9 mouse cellular contexts compared by ENCODE assay signal in the genomic region with DNA sequence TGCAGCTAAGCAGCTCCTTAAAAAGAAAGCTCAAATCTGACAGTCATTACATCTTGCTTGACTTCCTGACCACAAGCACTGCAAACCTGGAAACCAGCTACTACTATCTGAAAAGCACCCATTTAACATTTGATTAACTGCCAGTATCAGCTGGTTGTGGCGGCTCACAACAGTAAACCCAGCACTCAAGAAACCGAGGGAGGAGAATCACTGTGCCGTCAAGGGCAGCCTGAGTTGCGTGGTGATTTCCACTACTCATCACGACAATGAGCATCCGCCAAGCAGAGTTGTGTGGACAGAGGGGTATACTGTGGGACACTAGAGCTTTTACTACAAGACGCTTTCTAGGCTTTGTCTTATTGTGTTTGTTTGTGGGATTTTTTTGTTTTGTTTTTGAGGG. TPM values are rescaled to one million over a fixed set of nuclear protein-coding genes. Genes with fewer than 3 reads are reported as not detected.
DNase-seq lines count a peak whose midpoint lies in the region; ATAC-seq and TF ChIP-seq lines count a peak whose summit lies in the region.
"Had no signal": no experiment of that assay in that cellular context is flagged by ENCODE, and none has a peak within 500 bp of the region (broad histone marks: within the 10 kb centered on the region; RNA-seq: fewer than 3 reads in every experiment).

No protein-coding gene starts in this region.

- WGBS in liver, embryonic 11.5 days: 29% methylated on average over 7 of the region's 7 CpGs
- WGBS in thymus, adult 2 months: 18% methylated on average over 7 of the region's 7 CpGs
- WGBS in hindbrain, postnatal 0 days: 55% methylated on average over 7 of the region's 7 CpGs

- H3K27me3 ChIP-seq in liver, embryonic 11.5 days (replicated peaks; ENCODE audit: control insufficient read depth, insufficient read depth, low read length): no peaks in the 10 kb centered on the region
- H3K27me3 ChIP-seq in thymus, adult 2 months (ENCODE audit: control insufficient read depth, insufficient read depth, low read length): no peaks in the 10 kb centered on the region
- no peaks in the 10 kb centered on the region for H3K27me3 ChIP-seq in hindbrain, postnatal 0 days (ENCODE audit: insufficient read depth, low read length)
- H3K27me3 ChIP-seq: hindbrain, embryonic 15.5 days had no signal

- TF ChIP-seq POLR2A in thymus, adult 2 months (IDR thresholded peaks at IDR 0.05; ENCODE audit: control insufficient read depth, extremely low read depth, insufficient read depth, low read length, poor library complexity): no peak

- no peak overlapping the region for H3K4me3 ChIP-seq in liver, embryonic 11.5 days (ENCODE audit: low read depth, low read length)
- no peak overlapping the region for H3K4me3 ChIP-seq in thymus, adult 2 months (ENCODE audit: control insufficient read depth, insufficient read depth, low read length)
- H3K4me3 ChIP-seq in hindbrain, postnatal 0 days (ENCODE audit: low read length): no peak overlapping the region
- H3K4me3 ChIP-seq: hindbrain, embryonic 15.5 days had no signal

- no peak overlapping the region for H3K9ac ChIP-seq in liver, embryonic 11.5 days (ENCODE audit: low read depth, low read length)
- H3K9ac ChIP-seq in hindbrain, postnatal 0 days (replicated peaks; ENCODE audit: low read length): no peak overlapping the region
- H3K9ac ChIP-seq: hindbrain, embryonic 15.5 days had no signal

- no peak for DNase-seq in liver, embryonic 11.5 days (ENCODE audit: low spot score)
- DNase-seq in liver: no peak
- DNase-seq in T-cell, adult 2 months (ENCODE audit: low spot score): peak; percentile 61
- DNase-seq in natural killer cell, adult 2 months (ENCODE audit: low spot score in 2 of 2): peak; percentile 26 to 37
- no peak for DNase-seq in thymus, adult 2 months
- DNase-seq in hindbrain, postnatal 0 days (ENCODE audit: low spot score): no peak
- DNase-seq: thymus, postnatal 25 days had no signal

- peak overlapping the region; percentile 31; the same call in 1 of the 2 replicates for H3K4me2 ChIP-seq in liver, embryonic 11.5 days
- H3K4me2 ChIP-seq in hindbrain, postnatal 0 days (ENCODE audit: low read depth, low read length): no peak overlapping the region
- H3K4me2 ChIP-seq: hindbrain, embryonic 15.5 days had no signal

- no peaks in the 10 kb centered on the region for H3K36me3 ChIP-seq in liver, embryonic 11.5 days (ENCODE audit: control insufficient read depth, insufficient read depth, low read length)
- H3K36me3 ChIP-seq in thymus, adult 2 months (ENCODE audit: control insufficient read depth, insufficient read depth, low read length): peaks cover 10% of the 10 kb centered on the region; the same call in 1 of the 2 replicates
- H3K36me3 ChIP-seq in hindbrain, postnatal 0 days (ENCODE audit: insufficient read depth, low read length): no peaks in the 10 kb centered on the region
- H3K36me3 ChIP-seq: hindbrain, embryonic 15.5 days had no signal

- no peaks in the 10 kb centered on the region for H3K9me3 ChIP-seq in liver, embryonic 11.5 days (ENCODE audit: control insufficient read depth, low read length)
- H3K9me3 ChIP-seq in hindbrain, postnatal 0 days (ENCODE audit: low read length): no peaks in the 10 kb centered on the region
- H3K9me3 ChIP-seq: hindbrain, embryonic 15.5 days had no signal

- TF ChIP-seq CTCF in thymus, adult 2 months (IDR thresholded peaks at IDR 0.05; ENCODE audit: borderline replicate concordance, control insufficient read depth, extremely low read depth, insufficient read depth, low read length, poor library complexity): no peak
- no peak for TF ChIP-seq CTCF in hindbrain, postnatal 0 days (IDR thresholded peaks at IDR 0.05; ENCODE audit: low read depth)

- peaks cover 42% of the 10 kb centered on the region for H3K4me1 ChIP-seq in liver, embryonic 11.5 days (replicated peaks; ENCODE audit: control insufficient read depth, insufficient read depth, low read length)
- peaks cover 12% of the 10 kb centered on the region for H3K4me1 ChIP-seq in thymus, adult 2 months (replicated peaks; ENCODE audit: control insufficient read depth, insufficient read depth, low read length)
- peaks cover 10% of the 10 kb centered on the region for H3K4me1 ChIP-seq in hindbrain, postnatal 0 days (ENCODE audit: insufficient read depth, low read length)

- no peak overlapping the region for H3K27ac ChIP-seq in liver, embryonic 11.5 days (ENCODE audit: low read depth, low read length)
- no peak overlapping the region for H3K27ac ChIP-seq in thymus, adult 2 months (ENCODE audit: control insufficient read depth, insufficient read depth, low read length)
- no peak overlapping the region for H3K27ac ChIP-seq in hindbrain, postnatal 0 days
- H3K27ac ChIP-seq: hindbrain, embryonic 15.5 days had no signal

- ATAC-seq in liver, embryonic 11.5 days (replicated peaks; ENCODE audit: low FRiP score): no peak
- peak; percentile 4 to 5; a peak in 1 of 4 replicates for ATAC-seq in hematopoietic stem cell, adult 5-6 weeks (replicated peaks in 1 of 2; ENCODE audit: insufficient read depth in 1 of 2, low FRiP score in 2 of 2, low TSS enrichment in 1 of 2, low read depth in 1 of 2, poor library complexity in 2 of 2, severe bottlenecking in 2 of 2)
- ATAC-seq in hindbrain, postnatal 0 days: no peak

RNA-seq across cellular contexts. Expression of a gene that starts 4.8 kb away (rescaled TPM):
- 245 and 281 TPM in 2 replicates for polyA plus RNA-seq in liver, embryonic 11.5 days (2014; fragmentation: Nextera tagmentation; extraction: Ambion mirVana)
- total RNA-seq in hematopoietic stem cell, adult 5-6 weeks (2017): 606 and 717 TPM in 2 replicates
- polyA plus RNA-seq in thymus, adult 2 months (2012; rRNA removed): 128 TPM in 2 replicates
- 130 and 138 TPM in 2 replicates for total RNA-seq in hindbrain, postnatal 0 days (2014; rRNA removed)
- 180 and 186 TPM in 2 replicates for polyA plus RNA-seq in hindbrain, postnatal 0 days (2015; fragmentation: Nextera tagmentation; extraction: Ambion mirVana)

Comparison
In these comparisons a context has a peak if more than half of its experiments do, and no peak if none do; other contexts are left out.
1. ATAC-seq: peak in hematopoietic stem cell, adult 5-6 weeks (2 of 2); none in liver, embryonic 11.5 days (single experiment) and hindbrain, postnatal 0 days (single experiment).
2. DNase-seq: peak in T-cell, adult 2 months (single experiment) and natural killer cell, adult 2 months (2 of 2); none in liver, embryonic 11.5 days (single experiment), liver (single experiment), thymus, adult 2 months (single experiment) and hindbrain, postnatal 0 days (single experiment).